Mouse (Mus musculus) spleen, postnatal 14 days (tissue): ENCODE results near the gene Spaca6.
"Not testable (repeated sequence)": the region's sequence is repeated elsewhere in the genome, so short reads cannot be mapped to it uniquely, and the experiment has no call there.

Experiments
- DNase-seq, 2 experiments: peaks; one replicate each; pipeline ENCODE4 v3.0.0; 2021 to 2022; ENCODE audit warnings: low spot score in 2 of 2

Gene Spaca6

GRCm38 (mm10) chr17:17844606-17845005, 17.6 kb downstream of the Spaca6 start:
- not testable (repeated sequence) for DNase-seq

DNA sequence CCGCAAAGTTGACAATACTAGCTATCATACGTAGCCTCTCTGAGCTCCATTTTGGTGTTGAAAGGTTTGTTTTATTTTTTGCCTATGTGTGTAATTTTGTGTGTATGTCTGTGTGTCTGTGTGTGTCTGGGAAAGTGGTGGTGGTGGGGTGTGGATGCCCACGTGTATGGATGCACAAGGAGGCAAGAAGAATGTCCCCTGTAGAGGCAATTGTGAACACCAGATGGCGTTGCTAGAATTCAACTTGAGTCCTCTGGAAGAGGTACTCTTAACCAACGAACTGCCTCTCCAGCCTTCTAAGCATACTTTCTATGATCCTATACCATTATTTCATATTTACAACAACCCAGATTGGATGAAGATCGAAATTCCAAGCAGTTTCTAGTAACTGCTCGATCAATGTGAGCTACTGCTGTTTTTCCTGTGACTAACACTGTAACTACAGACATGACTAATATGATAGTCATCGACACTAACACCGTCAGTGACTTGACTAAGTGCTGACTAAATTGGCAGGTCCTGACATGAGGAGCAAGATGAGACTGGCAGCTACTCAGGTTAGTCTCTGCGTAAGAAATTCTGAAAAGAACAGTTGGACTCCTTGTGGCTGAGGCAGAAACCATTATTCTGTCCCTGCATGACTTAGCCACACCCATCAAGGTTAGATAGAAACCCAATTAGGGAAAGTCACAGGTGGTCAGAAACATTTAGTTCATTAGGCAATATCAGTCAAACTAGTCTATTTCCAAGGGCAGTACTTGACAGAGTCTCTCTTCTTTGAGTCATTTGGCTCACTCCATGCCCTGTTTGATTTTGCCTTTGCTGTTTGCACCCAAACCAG, 18.4 kb downstream of the Spaca6 start:
- DNase-seq, result no peak

GRCm38 (mm10) chr17:17848988-17849387, 22.0 kb downstream of the Spaca6 start:
- DNase-seq, result no peak

DNA sequence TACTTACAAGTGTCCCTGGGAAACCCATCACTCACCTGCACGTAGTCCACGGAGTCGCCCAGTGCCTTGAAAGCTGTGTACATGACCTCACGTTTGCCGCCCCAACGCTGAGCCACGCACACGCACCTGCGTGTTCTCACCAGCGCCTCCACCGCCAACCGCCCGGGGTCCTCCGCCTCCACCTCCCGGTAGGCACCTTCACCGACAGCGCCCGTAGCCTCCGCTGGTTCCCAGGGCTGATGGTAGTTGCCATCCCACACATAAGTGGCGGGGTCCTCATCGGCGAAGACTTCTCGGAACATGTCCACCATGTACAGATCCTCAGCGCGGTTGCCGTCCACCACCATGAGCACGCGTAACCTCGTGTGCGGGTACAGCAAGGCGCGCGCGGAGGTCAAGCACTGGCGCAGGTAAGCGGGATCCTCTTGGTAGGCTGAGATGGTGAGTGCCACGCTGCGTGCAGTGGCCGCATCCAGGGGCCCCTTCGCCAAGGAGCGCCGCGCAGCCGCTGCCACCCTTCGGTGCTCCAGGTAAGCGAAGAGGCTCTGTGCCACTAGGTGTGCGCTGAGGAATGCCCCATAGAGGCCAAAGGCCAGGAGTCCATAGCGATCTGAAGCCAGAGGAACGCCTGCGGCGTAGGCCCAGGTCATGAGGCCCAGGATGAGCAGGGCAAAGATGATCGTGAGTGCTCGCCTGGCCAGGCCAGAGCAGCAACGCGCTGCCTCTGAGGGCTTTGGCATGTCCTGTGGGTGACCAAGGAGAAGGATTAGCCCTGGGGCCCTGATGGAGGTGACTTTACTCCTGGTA, 23.2 kb downstream of the Spaca6 start:
- DNase-seq, result no peak

DNA sequence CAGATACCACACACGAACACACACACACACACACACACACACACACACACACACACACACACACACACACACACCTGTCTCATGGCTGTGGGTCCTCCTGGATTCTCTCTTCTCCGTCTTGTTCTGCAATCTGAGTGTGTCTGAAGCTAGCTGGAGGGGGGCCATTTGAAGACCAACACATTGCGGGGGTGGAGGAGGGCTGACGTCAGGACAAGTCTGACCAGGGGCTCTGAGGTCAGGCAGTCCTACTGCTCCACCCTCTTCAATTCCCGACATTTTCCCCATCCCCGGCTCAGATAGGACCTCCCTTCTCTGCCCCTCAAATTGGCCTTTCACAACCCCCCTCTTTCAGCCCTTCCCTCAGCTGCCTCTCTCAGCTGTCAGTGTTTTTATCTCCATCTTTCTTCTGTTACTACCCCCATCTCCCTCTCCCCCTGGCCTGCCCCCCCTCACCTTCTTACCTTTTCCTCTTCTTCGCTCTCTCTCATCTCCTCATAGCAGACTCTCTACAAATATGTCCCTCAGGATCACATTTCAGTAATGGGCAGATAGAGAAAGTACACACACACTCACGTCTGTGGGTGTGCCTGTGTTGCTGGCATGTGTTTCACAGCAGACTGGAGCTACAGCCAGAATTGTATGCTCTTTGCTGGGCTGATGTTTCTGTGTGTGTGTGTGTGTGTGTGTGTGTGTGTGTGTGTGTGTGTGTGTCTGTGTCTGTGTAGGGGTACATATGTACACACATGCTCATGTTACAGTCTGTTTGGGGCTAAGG, 28.3 kb downstream of the Spaca6 start, which contains the start of gene Has1:
Gene Has1 (minus strand): TSS at position 142 of the 775 bp plus-strand sequence.
- no peak for DNase-seq

GRCm38 (mm10) chr17:17856612-17857011, 29.7 kb downstream of the Spaca6 start:
- DNase-seq, result no peak

DNA sequence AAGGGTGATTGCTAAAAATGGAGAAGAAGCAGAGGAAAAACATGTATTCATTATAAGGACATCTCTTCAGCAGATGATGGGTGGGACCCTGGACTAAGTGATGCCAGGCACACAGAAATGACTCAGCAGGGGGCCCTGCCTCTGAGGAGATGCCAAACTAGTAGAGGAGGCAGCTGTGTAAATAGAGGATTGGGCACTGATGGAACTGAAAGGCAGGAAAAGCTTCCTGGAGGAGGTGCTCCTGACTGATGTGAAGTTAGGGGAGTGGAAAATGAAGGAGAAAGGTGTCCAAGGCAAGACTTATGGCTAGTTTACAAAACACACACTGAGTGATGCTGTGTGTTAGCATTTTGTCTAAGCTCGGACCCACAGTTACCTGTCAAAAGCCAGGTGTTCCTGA, 30.5 kb downstream of the Spaca6 start:
- DNase-seq, result no peak

DNA sequence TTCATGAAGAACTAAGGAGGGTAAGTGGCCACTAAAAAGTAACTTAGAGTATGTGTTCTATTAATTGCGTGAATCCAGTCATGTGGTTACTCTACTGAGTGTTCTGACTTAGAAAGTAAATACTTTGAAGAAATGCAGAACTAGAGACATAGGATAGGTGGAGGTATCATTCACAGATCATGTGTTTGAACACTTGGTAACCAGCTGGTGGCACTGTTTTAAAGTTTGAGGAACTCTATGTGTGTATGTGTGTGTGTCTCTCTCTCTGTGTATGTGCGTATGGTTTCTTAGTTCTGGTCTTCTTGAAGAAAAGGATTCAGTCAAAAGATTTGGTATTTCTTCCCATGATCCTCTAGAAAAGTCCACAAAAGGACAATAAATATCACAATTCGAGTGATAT, 33.2 kb downstream of the Spaca6 start:
- DNase-seq, result no peak

DNA sequence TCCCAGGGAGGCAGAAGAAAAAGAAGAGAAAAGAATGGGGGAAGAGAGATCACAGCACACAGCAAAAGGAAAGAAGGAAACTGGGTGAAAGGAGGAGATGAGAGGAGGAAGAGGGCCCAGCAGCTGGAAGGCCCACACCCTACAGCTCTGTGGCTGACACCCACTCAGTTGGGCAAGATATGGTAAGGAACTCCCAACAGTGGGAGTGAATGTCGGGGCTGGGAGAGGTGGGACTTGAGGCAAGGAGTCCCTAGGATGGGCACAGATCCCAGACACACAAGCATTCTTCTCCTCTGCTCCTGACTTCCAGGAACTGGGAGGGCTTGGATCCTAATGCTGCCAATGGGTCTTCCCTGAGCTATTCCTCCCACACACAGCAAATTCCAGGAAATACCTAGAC, 35.4 kb downstream of the Spaca6 start:
- DNase-seq, result no peak

DNA sequence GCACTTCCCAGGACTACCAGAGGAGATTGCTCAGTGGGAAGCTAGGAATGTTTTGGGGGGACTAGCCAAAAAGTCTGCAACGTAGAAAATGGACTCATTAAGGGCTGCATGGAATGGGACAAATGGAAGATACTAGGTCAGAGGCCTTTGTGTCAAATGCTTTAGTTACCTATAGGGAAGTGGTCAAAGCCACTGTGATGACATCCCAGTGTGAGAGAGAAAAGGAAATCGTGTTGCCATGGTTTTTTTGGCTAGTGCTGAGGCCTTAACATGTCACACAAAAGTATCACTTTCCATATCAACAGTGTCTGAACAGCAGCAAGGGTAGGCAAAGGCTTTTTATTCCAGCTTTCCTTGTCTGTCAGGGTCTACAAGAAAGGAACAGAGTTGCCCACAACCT, 38.2 kb downstream of the Spaca6 start:
- DNase-seq, result no peak

- DNase-seq, result no peak
These were observed 40.0 kb downstream of the Spaca6 start for GRCm38 (mm10) chr17:17866801-17867469.

DNA sequence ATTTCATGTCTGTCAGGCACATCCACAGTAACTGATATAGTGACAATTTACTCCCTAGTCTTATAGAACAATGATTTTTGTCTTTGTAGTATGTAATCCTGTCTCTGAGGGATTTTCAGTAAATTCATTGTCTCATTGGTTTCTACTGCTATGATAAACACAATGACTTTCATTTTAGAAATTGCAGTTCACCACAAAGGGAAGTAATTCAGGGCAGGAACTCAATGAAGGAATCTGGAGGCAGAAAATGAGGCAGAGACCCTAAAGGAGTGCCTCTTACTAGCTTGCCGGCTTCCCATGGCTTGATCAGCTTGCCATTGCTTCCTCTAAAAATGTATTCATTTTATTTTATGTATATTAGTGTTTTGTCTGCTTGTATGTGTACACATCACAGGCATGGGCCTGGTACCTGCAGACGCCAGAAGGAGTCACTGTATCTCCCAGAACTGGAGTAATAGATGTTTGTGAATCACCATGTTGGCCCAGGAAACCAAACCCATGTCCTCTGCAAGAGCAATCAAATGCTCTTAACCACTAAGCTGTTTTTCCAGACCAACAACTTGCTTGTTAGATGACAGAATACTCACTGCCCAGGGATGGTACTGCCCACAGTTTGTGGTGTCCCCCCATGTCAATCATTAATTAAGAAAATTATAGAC, 44.1 kb downstream of the Spaca6 start:
- DNase-seq, result no peak

DNA sequence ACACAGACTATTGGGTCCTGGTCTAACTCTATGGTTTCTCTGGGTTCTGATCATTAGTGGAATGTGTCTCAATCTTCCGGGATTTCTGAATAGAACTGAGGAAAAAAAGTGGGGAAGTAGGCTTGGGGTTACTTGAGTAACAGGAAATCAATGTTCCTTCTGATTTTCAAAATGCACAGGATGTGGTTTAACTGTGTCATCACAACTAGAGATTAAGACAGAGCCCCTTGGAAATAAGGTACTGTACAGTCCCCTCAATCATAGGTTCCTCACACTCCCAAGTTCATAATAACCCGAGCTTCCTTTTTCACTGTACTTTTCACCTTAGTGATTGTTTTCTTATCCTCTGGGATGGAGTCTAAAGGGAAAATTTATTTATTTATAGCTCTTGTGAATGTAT, 44.7 kb downstream of the Spaca6 start:
- DNase-seq, result no peak

DNA sequence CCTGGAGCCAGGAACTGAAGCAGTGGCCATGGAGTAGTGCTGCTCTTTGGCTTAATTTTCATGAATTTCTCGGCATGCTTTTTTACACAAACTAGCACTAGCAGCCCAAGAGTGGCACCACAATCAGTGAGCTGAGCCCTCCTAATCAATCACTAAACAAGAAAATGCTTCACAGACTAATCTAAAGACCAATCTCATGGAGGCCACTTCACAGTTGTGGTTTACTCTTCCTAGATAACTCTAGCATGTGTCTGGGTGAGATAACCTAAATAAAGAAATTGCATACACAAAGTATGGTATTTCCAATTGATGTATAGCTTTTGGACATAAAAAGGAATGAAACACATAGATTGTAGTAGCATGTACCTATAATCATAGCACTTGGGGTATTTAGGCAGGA, 52.4 kb downstream of the Spaca6 start:
- DNase-seq, result no peak

DNA sequence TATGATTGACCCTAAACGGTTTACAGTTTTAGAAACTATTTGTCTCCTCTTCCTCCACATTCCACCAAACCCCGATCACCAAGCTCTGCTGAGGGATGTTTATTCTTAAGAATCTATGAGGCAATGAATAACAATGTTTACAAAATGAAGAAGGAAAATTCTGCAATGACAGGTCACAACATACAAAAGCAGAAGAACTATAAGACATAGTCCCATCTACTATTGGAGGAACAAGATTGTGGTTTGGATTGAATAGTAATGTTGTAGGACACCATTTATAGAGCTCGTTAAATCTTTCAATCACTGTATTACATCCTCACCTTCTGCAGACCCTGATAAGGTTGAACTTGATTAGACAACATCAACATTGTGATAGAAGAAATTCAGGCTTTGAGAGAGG, 55.7 kb downstream of the Spaca6 start:
- no peak for DNase-seq

DNA sequence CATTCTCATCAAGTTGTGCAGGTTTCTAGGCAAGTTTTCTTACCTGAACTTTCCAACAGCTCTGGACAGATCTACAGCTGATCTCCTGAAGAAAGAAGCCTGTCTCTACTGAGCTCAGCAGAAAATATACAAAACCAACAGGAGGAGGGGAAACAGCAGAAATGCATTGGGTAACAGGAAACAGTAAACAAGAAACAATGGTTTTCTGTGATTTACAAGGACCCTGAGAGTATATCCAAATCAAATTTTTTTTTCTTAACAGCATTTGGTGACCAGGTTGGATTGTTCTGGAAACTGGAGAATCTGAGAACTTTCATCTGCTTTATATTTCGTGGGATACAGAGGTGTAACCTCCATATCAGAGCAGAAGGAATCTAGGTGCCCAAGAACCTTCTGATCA, 56.9 kb downstream of the Spaca6 start, which contains the start of gene Fpr1:
Gene Fpr1 (minus strand): TSS at position 101 of the 400 bp plus-strand sequence.
- no peak for DNase-seq

- DNase-seq, result no peak
These were observed 60.9 kb downstream of the Spaca6 start, which contains the start of the genes Fpr2 and Fpr3 for GRCm38 (mm10) chr17:17887774-17888248. Gene Fpr2 (plus strand): TSS chr17:17887824. Gene Fpr3 (plus strand): TSS chr17:17887852.

DNA sequence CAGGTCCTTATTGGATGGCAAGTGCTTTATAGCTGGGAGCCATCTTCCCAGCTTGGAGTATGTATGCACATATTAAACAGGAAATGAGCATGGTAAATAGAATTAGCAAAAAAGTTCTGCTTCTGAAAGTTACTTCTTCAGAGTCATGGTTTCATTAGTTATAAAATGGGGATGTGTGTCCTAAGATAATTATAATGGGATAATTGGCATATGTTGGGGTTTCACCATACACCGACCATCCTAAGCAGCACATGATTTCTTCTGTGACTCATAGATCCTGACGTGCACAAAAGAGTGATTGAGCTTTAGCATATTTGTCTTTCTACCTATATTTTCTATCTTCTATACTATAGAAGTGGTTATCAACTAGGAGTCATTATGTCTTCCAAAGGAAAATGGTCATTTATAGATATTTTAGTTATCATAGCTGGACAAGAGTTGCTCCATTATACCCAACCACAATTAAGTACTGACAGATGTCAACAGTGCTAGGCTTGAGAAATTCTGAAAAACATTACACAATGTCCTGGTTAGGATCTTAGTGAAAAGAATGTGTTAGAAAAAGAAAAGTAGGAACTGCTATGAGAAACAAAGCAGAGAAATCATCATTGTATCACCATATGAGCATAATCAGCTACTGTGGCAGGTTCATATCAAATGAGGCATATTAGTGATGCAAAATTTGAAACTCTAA, 62.9 kb downstream of the Spaca6 start:
- DNase-seq, result no peak
